Mouse (Mus musculus) left cerebral cortex, adult 9 months (tissue): ENCODE measurements around the gene Rabgap1.

ENCODE experiments used
- DNase-seq, 2 experiments: peaks; one replicate each; pipeline ENCODE4 v3.0.0; 2022; ENCODE audit warnings: low spot score in 2 of 2

Rabgap1 gene

DNA sequence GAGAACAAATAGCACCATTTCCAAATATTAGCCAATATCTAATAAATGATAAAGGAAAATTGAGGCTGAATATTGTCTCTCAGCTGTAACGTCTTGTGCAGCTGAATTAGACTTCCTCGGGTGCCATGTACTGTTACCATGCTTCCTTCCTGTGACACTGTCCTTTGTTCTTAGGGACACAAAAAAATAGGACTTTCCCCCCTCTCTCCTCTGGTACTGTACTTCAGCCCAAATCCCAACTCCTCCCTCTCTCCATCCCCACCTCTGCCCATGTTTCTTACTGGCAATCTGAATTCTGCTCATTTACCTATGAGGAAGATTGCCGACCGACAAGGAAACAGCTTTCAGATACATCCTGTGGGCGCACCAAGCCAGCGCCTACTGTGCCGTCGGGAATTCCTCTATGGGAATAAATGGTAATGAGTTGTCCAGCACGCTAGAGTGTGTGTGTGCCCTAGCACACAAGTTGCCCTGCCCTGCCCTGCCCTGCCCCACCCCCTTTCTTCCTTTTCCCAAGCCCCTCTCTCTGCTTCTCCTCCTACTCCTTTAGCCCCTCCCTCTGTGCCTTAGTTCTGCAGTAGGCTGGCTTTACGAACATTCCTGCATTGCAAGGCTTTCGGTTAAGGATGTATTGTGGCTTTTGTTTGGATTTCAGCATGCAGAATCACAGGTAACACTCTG, 73.1 kb downstream of the Rabgap1 start, which contains the start of gene Gpr21:
Gene Gpr21 (plus strand): TSS at position 303 of the 681 bp plus-strand sequence.
- DNase-seq, result no peak

- no peak for DNase-seq
These were observed 73.9 kb downstream of the Rabgap1 start for GRCm38 (mm10) chr2:37516922-37517462.

DNA sequence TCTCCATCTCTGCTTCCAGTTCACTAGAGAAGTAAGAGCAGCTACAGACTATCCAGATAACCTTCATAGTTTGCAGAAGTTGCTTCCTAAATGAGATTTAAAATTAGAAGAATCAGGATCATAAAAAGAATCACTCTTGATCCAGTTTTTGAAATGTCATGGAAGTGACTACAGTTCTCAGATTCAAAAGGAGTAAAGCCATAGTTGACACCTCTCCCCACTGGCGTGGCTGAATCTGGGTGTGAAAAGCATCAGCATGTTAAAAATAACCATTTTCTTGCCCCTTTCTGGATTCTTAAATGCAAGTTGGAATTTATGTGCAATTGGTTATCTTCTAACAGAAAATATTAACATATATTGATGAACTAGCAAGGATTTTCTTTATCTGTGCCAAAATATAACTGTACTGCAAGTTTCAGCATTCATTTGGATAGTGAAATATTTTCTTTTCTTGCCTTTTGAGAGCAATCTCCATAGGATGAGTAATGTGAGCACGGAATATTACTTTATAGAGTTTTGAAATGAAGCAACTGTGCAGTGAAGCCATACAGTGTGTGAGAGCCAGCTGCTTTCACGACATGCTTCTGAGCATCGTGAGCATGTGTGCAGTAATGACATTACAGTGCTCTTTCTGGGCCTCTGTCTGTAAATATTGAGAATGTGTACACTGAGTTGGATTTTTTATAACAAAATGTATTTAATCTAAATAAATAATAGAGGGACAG, 75.6 kb downstream of the Rabgap1 start:
- no peak for DNase-seq

DNA sequence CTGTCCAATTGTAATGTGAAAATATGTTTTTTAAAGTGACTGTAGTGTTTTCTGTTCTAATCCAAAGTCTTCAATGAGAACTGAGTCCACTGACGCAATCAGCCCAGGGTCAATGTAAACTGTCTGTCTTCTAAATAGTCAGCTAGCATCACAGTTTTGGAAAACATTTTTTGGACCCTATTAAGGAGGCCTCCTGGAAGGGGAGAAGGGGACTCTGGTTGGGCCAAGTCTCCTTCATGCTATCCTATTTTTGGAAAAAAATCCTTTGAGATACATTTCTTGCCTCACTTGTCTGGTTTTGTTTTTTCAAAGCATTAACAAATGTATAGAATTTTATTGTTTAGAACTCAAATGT, 76.2 kb downstream of the Rabgap1 start:
- DNase-seq, result no peak

GRCm38 (mm10) chr2:37527587-37527986, 84.5 kb downstream of the Rabgap1 start:
- no peak for DNase-seq

DNA sequence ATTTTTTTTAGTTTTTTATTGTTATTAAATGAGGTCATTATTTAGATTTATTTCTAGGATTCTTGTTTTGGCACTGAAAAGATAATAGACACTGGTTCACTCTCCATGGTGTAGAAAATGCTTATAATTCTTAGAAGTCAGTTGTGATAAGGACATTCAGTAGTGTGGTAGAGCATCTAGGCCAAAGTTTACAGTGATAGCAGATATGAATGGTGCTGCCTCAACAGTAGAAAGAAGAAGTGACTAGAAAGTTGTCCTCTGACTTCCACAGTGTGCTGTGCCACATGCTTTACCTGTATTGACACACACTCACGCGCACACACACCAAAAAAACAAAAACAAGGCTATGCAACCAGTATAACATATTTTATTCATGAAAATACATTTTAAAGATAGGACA, 86.3 kb downstream of the Rabgap1 start:
- no peak for DNase-seq

DNA sequence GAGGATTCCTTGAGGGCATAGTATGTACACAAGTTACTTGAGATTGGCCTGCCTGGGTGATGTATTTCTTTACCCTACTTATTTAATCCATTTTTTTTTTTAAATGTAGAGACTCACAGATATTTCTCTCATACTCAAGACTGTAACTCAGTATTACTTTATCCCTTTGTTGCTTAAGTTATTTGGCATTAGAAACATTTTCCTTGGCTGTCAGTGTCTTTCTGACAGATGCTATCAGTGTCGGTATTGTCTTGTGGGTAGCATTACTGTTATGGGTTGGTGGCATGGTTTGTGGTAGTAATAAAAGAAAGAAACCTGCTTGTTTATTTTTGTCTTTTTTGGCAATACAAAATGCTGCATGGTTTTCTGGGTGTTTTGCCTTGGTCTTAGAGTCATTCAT, 87.7 kb downstream of the Rabgap1 start:
- no peak for DNase-seq

DNA sequence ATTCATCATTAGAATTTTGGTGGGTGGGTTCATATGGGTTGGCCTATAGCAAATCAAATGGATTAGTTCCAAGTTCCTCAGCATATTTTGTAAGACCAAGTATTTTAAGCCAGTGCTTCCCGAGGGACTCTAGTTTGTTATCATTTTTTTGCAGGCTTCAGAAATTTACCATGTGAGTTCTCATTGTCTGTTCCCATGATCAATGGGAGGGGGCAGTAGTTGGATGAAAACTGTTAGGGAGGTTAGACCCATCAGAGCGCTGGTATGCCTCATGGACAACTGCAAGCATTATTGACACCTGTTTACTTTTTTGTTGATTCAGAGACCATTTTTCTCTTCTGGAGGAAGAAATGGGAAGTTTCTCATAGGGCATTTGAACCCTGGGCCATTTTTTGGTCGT, 88.6 kb downstream of the Rabgap1 start:
- no peak for DNase-seq

DNA sequence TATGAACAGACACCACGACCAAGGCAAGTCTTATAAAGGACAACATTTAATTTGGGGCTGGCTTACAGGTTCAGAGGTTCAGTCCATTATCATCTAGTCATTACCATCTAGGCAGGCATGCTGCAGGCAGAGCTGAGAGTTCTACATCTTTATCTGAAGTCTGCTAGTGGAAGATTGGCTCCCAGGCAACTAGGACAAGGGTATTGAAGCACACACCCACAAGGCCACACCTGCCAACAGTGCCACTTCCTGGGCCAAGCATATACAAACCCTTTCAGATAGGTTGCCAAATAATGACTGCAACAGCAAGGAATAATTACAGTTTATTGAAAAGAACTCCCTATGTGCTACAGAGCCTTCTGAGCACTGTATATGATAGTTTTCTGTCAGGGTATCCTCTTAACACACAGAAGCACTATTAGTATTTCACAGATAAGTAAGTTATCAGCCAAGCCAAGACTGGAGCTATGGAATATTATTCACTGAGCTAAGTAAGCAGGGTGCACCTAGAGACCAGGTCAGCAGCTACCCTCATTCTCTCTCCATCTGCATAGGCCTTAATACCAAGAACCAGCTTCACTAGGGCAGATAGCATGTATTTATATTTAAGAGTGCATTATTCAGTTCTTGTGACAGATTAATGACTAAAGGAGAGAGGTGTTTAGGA, 106.4 kb downstream of the Rabgap1 start:
- DNase-seq, result no peak

DNA sequence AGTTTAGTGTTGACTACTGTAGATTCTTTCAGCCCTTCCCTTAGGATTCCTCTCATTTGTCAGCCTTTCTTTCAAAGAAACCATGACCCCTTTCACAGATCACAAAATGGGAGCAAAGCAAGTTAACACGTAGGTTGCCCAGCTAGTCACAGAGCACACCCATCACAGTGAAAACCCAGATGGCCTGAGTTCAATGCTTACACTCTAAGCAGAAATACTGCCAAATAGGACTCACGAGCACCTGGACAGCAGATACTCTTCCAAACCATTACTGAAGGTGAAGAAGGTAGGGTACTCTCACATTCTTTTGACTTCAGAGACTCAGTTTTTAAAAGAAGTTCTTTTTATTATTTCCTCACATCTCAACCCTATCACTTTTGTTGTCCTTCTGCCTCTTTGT, 113.3 kb downstream of the Rabgap1 start:
- no peak for DNase-seq

DNA sequence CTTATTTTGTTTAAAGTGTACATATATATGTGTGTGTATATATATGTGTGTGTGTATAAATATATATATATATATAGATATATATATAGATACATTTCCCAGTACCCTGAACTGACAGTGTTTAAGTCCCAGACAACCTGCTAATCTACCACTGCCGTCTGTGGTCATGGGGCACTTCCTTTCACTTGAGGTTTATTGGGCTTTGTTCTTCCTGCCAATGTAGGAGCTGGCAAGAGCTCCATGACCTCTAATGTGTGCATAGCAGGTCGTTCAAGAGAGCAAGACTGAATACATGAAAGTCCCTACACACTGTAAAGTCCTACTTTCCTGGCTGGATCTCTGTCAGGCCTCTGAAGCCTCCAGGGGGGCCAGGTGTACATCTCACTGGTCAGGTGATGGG, 122.5 kb downstream of the Rabgap1 start:
- no peak for DNase-seq

DNA sequence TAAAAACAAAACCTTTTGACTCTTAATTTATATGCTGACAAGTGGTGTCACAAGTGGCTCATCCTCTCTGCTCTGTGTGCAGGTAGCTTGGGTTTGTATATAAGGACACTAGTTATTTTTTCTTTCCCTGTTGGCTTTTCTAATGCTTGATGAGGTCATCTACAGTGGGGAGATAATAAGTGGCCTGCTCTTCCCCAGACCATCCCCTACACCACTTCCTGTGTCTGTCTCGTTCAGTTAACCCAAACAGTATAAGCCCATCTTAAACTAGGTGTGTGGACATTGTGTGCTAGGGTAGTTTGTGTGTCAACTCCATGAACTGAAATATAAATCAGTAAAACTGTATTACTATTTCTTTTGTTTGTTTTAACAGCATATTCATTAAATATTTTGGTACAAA, 123.0 kb downstream of the Rabgap1 start:
- no peak for DNase-seq

DNA sequence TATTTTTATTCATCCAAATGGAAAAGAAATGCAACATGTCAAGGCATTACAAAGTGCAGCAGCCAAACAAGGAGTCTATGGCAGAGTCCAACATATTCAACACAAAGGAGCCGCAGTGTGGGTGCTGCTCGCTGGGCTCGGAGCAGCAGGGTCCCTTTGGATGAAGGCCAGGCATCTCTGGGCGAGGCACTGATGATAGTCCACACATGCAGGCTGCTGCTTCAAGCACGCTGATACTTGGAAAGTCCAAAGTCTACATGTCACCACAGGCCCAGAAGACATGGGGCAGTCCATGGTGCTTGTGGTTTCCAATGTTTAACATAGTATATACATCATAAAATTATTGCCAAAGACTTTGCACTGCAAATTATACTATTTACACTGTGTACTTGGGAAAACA, 126.8 kb downstream of the Rabgap1 start:
- DNase-seq, result no peak

- DNase-seq, result no peak
These were observed 127.6 kb downstream of the Rabgap1 start for GRCm38 (mm10) chr2:37570703-37571102.

- DNase-seq, result no peak
These were observed 129.1 kb downstream of the Rabgap1 start for GRCm38 (mm10) chr2:37572141-37572540.

- DNase-seq, result no peak
These were observed 133.6 kb downstream of the Rabgap1 start for GRCm38 (mm10) chr2:37576661-37577060.

DNA sequence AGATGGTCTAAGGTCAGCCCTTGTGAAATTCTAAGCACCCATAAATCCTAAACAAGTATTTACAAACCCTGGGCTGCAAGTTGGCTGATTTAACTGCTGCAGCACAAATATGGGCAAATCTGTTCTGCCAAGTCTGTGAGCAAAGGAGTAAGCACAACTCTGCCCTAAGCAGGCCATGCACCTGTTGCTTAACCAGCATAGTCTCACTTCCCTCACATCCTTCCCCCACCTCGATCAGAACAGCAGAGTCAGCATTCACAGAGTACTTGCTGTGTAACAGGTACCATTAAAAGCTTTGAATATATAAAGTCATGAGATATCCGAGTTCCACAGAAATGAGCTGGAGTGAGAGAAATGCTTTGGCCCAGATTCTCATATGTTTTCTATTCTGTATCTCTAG, 135.1 kb downstream of the Rabgap1 start:
- no peak for DNase-seq

- no peak for DNase-seq
These were observed 144.8 kb downstream of the Rabgap1 start for GRCm38 (mm10) chr2:37587919-37588318.
